14 mouse cellular contexts compared by ENCODE assay signal in the genomic region with DNA sequence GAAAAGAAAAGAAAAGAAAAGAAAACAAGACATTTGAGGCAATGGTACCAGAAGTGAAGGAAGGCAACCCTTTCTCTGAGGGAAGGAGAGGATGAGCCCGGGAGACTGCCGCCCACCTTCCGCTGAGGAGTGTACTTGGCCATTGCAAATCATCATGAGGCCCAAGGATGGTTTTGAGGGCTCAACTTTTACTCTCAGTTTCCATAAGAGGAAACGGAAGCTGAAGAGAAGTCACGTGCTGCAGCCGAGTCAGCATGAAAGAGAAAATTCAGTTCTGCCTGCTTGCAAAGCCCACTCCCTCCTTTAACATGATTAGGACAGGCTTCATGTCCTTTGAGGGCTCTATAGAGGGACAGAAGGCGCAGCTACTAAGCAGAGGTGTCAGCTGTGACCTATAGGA.
"Had no signal": no experiment of that assay in that cellular context is flagged by ENCODE, and none has a peak within 500 bp of the region (broad histone marks: within the 10 kb centered on the region; RNA-seq: fewer than 3 reads in every experiment).

No protein-coding gene starts in this region.

- H3K4me3 ChIP-seq: megakaryocyte, embryonic 14.5 days; midbrain, embryonic 13.5 days; midbrain, embryonic 15.5 days; neural tube, embryonic 12.5 days had no signal

- H3K4me2 ChIP-seq: lung, embryonic 14.5 days; midbrain, embryonic 11.5 days; midbrain, embryonic 13.5 days; midbrain, embryonic 15.5 days; neural tube, embryonic 12.5 days had no signal

- H3K9me3 ChIP-seq: megakaryocyte, embryonic 14.5 days; midbrain, embryonic 13.5 days; midbrain, embryonic 15.5 days; neural tube, embryonic 12.5 days had no signal

- H3K9ac ChIP-seq: liver, embryonic 14.5 days; lung, embryonic 14.5 days; midbrain, embryonic 13.5 days; midbrain, embryonic 15.5 days; neural tube, embryonic 12.5 days had no signal

- H3K27me3 ChIP-seq: megakaryocyte, embryonic 14.5 days; midbrain, embryonic 13.5 days; midbrain, embryonic 15.5 days; neural tube, embryonic 12.5 days had no signal

- H3K27ac ChIP-seq: liver, embryonic 14.5 days; midbrain, embryonic 13.5 days; midbrain, embryonic 15.5 days; neural tube, embryonic 12.5 days had no signal

- ATAC-seq: midbrain, embryonic 13.5 days; midbrain, embryonic 15.5 days had no signal

- DNase-seq: lung, adult 18-20 months; lung, embryonic 14.5 days; lung, postnatal 14 days; lung, postnatal 4 days; right cerebral cortex, postnatal 14 days; thymus, adult 18-20 months; thymus, postnatal 14 days; thymus, postnatal 36 days had no signal

- H3K4me1 ChIP-seq: midbrain, embryonic 13.5 days; midbrain, embryonic 15.5 days; neural tube, embryonic 12.5 days had no signal

- H3K36me3 ChIP-seq: midbrain, embryonic 13.5 days; midbrain, embryonic 15.5 days; neural tube, embryonic 12.5 days had no signal
